Mouse (Mus musculus): ENCODE results near the gene Mmp7.

Mmp7 gene

DNA sequence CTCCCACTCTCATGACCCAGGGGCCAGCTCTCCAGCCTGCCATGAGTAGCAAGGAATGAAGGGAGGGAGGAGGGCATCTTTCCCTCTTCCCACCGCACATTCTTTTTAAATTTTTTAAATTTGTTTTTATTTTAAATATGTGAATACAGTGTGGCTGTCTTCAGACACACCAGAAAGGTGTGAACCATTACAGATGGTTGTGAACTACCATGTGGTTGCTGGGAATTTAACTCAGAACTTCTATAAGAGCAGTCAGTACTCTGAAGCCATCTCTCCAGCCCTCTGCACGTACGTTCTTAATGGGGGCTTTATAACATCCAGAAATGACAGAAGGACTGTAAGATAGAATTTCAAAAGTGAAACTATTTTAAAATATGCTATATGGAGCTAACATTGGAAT lies 57.0 kb downstream of the Mmp7 start:
- no peak for DNase-seq
